14 mouse cellular contexts compared by ENCODE assay signal in genomic region chr12:25203371-25204067, GRCm38 (mm10).
"Had no signal": no experiment of that assay in that cellular context is flagged by ENCODE, and none has a peak within 500 bp of the region (broad histone marks: within the 10 kb centered on the region; RNA-seq: fewer than 3 reads in every experiment).

No protein-coding gene starts in this region.

- H3K4me1 ChIP-seq: liver, embryonic 15.5 days; midbrain, embryonic 13.5 days had no signal

- DNase-seq: kidney, adult 2 months; kidney, postnatal 14 days; lung, embryonic 14.5 days; lung, postnatal 14 days; right cerebral cortex, postnatal 14 days; thymus, adult 18-20 months; thymus, postnatal 14 days had no signal

- H3K36me3 ChIP-seq: kidney, embryonic 15.5 days; limb, embryonic 10.5 days; liver, embryonic 15.5 days; midbrain, embryonic 13.5 days had no signal

- H3K27ac ChIP-seq: kidney, embryonic 15.5 days; limb, embryonic 10.5 days; liver, embryonic 15.5 days; midbrain, embryonic 13.5 days had no signal

- H3K9me3 ChIP-seq: kidney, embryonic 15.5 days; limb, embryonic 10.5 days; liver, embryonic 15.5 days; midbrain, embryonic 13.5 days had no signal

- ATAC-seq: intestine, embryonic 16.5 days; midbrain, embryonic 13.5 days had no signal

- H3K4me2 ChIP-seq: kidney, embryonic 15.5 days; liver, embryonic 11.5 days; liver, embryonic 15.5 days; lung, embryonic 14.5 days; midbrain, embryonic 13.5 days had no signal

- H3K27me3 ChIP-seq: kidney, embryonic 15.5 days; liver, embryonic 15.5 days; midbrain, embryonic 13.5 days had no signal

- H3K4me3 ChIP-seq: kidney, embryonic 15.5 days; limb, embryonic 10.5 days; liver, embryonic 15.5 days; midbrain, embryonic 13.5 days; myocyte had no signal

- H3K9ac ChIP-seq: kidney, embryonic 15.5 days; liver, embryonic 15.5 days; lung, embryonic 14.5 days; midbrain, embryonic 13.5 days had no signal
